Mouse (Mus musculus): ENCODE measurements around the gene Bace2.
A peak's percentile ranks its signal among the peaks of the same experiment; 100 is the strongest.

The Bace2 gene

DNA sequence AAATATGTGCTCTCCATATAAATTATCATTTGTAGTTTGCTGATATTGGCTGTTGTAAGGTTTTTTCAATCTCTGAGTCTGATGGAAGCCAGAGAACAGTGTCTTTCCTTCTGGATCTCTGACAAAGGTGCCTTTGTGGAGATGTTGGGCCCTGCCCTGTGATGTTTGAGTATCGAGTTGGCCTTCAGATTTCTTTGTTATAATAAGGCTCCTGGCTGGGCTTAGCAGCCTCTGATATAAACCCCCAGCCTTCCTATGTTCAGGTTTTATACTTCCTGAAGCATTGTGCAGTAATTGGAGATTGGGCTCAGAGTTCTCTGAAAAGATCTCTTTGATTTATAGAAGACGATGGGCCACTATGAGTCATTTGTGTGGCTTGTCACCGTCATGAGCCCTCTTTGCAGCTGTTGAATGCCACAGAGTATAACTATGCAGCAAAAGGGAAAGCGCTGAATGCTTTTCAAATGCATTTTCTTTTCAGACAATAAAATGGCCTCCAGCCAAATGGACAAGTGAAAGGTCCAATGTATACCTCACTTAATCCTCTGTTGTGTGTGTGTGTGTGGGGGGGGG is 45.8 kb downstream of the Bace2 start:
- no peak for DNase-seq

DNA sequence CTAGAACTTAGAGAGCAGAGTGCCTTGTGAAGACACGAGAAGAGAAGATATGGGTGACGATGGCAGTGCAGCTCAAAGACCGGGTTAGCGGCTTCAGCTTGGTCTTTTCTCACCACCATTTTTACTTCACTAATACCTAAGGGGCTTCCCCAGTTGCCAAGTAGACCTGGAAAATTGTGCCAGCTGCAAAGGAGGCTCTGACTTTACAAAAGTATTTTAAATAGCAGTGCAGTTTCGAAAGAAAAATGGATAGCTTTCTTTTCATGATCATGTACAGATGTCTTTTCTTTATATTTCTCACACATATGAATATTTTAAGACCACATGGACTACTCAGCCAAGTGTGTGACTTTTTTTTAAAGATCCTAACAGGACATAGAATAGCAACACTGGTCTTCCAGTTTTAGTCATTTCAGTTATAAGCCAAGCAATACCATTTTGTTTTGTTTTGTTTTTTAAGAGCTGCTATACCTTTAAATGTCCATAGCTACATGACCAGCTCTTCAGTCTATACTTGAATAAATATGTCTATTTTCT is 49.0 kb downstream of the Bace2 start:
- DNase-seq, result no peak

DNA sequence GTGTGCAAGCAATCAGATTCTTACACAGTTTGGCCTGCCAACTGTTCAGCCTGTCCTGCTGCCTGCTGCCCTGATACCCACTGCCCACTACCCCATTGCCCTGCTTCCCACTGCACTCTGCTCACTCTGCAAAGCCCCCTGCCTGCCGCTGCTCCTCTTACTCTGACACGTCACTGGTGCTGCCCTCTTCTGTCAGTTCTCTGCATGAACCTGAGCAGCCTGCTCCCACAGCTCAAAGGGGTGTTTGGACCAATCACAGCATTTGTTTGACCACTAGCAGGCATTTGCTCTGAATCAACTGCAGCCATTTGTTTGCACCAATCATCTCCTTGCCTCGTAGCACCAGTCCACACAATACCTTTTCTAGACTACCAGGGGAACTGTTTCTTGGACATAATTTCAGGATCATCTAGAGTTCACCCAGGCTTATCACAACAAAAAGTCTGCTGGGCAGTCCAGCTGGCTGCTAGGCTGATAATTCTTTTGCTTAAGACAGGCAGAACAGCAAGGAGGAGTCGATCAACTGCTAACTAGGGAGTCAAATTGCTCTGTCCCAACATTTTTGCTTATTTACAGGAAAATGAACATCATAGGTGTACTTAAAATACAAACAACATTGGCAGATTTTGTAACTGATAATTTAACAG is 61.5 kb downstream of the Bace2 start:
- peak; percentile 83 for DNase-seq

DNA sequence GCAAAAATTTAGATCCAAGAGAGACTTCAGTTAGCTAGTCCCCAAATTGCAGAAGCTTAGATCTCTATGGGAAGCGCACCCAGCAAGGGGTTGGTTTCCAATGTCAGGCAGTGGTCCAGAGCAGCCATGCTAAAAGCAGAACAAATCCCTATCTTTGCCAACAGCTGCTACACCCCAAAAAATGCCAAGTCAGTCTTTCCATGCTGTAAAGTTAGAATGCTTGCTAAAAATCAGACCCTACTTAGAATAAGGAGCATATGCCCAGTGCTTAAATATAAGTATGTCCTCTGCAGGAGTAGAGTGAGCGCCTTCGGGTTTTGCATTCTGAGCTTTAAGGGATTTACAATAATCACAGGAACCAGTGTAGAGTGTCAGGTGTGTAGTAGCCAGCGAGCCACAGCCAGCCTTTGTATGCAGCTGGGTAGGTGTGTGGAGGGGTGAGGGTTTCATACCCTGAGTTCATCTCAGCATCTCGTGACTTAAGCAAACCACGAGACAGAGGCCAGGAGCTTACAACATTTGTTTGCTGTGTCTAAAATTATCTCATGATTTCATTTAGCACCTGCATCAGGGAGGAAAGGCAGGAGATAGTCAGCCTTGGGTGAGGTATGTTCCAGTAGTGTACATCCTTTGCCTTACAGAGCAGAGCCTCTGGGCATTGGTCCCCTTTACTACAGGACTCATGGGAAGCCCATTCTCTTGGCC is 62.4 kb downstream of the Bace2 start:
- DNase-seq, result no peak

DNA sequence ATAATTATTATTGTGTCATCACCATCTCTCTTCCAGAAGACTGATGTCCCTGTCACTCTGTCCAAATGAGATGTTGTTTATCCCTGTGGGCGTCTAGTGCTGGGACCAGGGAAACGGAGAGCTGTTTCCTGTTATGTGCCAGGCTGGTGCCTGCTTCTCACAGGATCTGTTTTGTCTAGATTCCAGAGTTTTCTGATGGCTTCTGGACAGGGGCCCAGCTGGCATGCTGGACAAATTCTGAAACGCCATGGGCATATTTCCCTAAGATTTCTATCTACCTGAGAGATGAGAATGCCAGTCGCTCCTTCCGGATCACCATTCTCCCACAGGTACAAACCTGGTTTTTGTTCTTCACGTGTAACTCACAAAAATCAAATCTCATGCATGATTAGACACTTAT is 65.1 kb downstream of the Bace2 start:
- no peak for DNase-seq

DNA sequence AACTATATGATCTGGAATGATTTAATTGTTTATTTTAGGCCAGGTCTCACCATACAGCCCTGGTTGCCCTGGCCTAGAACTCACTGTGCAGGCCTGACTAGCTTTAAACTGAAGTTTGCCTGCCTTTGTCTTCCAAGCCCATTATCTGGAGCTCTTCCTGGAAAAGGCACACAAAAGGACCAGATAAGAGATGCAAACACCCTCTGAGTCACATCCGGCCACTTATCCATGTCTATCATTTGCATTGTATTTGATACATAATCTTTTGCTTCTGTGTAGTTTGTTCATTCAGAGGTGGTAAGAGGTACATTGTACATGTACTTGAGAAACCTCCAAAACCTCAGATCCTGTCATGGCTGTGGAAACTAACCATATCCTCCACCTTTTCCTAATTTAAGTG is 67.1 kb downstream of the Bace2 start:
- no peak for DNase-seq

DNA sequence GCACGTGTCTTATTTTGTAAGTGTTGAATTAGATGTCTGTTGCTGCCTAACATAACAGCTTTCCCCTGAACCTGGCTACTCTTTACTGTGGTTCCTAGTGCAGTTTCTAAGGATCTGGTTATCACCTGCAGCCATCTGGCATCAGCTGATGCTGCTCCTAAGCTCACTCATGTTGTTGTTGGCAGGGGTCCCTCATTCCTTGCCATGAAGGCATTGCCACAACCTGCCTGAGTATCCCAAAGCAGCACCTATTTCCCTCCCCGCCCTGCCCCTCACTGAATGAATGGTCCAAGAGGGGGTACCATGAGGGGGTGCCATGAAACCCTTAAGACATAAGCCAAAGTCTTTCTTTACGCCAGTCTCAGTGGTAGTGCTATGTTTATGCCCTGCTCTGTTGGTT is 71.5 kb downstream of the Bace2 start:
- no peak for DNase-seq

DNA sequence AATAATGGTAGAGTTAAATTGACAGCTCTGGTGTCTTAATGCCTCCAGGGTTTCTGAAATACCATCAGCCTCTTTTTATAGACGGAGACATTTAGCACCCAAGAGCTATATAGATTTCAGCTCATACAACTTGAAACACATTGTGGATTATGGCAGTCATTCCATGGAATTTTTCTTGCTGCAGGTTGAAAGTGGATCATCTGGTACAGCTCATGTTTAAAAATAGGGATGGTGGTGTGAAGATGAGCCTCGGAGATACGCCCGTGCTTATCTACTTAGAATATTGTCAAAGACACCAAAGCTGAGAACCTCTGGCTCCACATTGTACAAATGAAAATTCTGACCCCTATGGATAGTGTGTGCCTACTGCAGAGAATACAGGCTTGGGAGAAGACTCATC is 73.5 kb downstream of the Bace2 start:
- no peak for DNase-seq

DNA sequence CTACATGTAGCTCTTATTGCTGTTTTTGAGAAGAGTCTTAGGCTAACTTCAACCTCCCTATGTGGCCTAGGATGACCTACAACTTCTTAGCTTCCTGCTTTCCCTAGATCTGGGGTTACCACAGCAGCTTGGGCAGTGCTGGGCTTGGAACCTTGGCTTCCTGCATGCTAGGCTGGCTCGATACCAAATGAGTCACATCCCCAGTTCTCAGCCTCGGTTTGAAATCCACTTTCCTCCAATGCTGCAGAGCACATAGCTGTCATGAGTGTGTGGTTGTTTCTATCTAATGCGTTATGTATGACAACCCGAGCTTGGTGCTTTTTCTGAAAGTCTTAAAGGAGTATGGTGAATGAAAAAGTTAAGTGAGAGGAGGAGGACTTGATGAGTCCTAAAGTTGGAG is 74.8 kb downstream of the Bace2 start:
- no peak for DNase-seq

DNA sequence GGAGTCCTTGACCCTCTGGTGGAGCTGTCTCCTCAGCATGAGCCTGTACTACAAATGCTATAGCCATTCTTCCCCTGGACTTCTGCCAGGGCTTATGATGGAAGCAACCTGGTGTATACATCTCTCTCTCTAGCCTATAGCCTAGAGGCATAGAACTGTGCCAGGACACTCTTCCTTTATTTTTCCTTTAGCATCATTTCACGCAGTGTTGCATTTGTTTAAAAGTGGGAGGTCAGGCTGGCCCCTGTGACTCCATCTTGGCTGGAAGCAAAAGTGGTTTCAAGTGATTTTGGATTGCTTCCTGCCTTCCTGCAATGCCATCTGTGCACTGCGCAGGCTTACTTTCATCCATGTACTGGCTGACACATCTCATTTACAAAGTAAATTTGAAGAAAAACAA is 77.7 kb downstream of the Bace2 start:
- no peak for DNase-seq

DNA sequence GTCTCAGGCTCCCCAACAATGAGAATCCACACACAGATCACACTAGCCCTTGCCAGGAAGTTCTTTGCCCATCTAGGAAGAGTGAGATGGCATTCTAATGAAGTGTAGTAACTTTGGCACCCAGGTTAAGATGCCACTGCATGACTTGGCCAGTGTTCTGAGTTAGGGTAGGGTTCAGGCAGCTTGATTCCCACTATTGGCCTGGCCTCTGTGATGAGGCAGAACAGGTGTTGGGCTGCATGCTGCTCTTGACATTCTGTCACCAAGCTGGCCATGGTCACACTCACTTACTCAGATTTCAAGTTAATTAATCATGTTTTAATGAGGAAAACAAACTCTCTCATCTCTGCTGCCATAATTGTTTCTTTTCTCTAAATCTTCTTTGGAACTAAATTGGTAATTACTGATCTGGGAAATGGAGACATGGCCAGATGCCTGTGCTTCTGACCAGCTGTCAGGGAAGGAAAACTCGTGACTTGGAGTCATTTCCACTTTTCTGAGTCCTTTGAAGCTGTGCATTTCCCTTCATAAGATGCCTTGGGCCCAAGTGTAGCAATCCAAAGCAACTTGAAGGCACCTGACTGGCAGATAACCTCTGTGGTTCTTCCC is 81.0 kb downstream of the Bace2 start:
- DNase-seq, result no peak

DNA sequence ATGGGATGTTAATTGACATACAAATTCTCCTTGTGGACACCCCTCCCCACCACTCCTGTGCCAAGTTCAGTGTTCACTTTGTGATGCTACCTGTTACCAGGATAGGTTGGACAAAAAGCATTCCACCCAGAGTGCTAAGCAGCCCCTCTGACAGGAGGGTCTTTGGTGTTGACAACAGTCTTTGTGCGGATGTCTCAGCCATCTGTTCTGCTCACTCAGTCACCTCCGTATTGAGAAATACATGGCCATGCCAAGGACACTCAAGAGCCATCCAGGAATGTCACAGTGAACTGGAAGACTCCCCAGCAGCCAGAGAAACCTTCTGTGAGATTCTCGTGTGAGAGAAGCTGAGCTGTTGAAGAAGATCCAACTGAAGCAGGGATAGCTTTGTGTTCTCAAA is 81.6 kb downstream of the Bace2 start:
- DNase-seq, result no peak

DNA sequence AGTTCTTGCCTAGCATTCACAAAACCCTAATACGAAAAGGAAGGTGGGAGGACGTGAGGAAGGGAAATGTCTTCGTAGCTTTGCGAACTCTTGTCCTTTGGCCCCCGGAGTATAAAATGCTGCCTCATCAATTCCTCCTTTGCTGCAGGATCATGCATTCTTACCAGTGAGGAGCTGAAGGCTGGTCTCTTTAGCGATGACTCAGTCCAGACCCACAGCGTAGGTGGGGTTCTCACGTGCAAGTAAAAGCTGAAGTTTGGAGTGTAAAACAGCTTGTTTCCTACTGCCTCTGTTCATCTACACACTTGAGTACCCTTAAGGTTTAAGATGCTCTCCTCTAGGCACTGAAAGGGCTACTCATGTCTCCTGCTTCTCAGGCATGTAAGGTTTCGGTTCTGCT is 85.4 kb downstream of the Bace2 start:
- DNase-seq, result no peak

DNA sequence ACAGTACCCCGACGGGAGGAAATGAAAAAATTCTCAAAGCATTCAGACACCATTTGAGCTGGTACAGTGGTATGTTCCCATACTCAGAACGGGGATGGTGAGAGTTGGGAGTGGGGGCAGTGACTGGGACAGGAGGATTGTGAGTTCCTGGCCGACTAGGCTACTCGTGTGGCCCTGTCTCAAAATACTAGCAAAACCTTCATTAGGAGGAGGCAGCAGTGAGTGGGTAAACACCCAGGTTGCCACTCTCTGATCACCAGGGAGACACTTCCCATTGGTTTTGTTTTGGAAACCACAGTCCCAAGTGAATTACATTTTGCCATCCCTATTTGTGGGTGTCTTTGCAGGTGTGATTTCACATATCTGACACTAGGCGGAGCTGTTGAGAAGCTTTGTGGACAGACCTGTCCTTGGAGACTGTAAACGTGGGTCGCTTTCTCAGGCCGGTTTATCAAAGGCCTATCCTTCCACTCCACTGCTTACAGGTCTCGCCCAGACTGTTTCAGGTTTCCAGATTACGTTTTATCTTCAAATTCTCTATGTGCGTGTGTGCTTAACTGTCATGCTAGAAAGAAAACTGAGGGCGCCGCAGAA is 87.2 kb downstream of the Bace2 start:
- DNase-seq, result peak; percentile 79

DNA sequence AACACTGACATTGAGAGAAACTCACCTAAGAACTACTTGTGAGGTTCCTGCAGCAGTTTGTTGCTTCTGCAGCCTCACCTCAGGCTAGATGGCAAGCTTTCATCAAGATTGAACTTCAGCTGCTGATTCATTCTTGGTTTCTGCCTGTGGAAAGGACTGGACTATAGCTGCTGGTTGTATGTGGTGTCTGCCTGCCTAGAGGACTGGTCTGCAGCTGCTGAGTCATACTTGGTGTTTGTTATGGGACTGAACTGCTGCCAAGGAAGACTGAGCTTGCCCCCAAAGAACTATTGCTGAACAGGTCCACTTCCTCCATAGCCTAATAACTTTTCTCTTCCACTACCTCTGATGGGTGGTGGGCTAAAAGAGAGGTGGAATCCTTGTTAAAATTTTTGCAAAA is 90.8 kb downstream of the Bace2 start:
- DNase-seq, result no peak

DNA sequence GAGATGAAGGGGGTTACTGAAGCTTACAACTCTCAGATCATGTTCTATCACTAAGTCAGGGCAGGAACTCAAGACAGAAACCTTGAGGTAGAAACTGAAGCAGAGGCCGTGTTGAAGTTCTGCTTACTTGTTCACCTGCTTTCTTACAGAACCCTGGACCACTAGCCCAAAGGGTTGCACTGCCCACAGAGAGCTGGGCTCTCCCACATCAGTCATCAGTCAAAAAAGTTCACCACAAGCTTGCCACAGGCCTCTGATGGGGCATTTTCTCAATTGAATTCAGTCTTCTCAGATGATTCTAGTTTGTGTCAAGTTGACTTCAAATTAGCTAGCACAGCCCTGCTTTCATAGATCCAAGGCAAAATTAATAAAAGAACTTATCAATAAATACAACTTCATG is 103.3 kb downstream of the Bace2 start:
- no peak for DNase-seq

DNA sequence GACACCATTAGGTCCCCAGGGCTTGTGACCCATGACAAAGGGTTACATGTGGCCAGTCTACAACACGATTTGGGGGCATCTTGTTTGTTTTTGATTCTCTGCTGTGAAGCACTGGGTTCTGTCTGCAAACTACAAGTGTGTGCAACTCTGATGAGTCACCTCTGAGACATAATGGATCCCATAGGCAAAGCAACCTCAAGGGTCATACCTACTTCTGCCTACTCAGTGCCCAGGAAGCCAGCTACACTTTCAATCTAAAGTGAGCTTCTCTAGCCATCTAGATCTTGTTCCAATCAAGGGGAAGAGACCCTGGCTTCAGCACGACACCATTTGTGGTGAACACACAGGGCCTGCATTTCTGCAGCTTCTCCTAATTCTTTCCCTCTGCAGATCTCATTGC is 104.7 kb downstream of the Bace2 start:
- no peak for DNase-seq

DNA sequence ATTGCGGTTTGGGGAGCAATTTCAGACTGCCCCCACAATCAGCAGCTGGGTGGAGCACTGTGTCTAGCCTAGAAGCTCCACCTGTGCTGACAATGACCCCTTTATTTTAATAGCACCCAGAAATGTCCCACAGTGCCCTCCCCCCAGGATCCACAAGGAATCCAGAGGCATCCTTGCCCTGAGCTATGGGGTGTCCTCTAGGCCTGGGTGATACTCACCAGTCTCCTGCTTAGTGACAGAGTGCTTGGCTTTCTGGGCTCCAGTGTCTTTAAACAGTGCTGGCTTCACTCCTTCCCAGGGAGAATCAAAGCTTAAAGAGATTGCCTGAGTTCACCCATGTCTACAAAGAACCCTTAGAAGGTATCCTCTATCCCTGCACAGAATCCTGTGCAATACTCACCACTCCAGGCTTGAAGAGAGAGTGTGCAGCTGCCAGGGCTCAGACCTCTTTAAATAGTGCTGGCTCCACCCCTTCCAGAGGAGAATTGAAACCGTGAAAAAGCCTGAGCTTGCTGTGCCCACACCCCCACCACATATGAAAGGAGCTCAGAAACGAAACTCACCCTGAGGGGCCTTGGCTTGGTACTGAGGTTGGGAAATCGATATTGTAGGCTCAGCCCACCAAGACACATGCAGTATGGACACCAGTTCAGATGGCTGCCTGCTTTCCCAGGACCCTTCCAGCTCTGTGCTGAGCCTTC is 106.1 kb downstream of the Bace2 start, which contains the start of gene Mx1:
Mx1 (minus strand) TSS at position 427 of the 701 bp plus-strand sequence.
- peak; percentile 37 for DNase-seq

DNA sequence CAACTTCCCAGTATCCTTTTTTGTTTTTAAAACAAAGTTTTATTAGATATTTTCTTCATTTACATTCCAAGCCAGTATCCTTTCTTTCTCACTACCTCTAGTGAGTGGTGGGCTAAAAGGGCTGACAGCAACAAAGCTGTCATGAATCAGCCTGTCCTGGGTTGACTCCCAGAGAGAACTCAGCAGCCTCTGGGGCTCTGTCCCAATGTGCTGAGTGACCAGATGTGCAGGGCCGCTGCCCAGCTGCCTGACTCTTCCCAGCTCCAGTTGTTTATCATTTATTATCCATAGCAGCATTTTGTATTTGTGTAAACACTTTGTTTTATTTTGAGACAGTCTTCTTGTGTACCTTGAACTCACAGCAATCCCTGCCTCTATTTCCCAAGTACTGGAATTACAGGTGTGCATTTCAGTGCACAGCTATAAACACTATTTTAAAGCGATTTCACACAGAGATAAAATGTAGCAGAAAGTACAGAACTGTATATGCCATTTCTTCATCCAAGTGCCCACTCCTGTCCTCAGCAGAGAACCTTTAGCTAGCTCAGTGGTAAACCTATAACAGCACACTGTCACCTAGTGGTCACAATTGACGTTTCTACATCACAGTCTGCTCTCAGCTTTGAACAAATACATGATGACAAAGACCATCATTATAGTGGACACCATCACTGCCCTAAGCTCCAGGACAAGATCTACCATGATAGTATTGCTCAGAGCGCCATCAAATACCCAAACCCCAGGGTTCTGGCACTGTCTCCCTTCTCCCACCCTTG is 109.8 kb downstream of the Bace2 start:
- peak; percentile 32 for DNase-seq

DNA sequence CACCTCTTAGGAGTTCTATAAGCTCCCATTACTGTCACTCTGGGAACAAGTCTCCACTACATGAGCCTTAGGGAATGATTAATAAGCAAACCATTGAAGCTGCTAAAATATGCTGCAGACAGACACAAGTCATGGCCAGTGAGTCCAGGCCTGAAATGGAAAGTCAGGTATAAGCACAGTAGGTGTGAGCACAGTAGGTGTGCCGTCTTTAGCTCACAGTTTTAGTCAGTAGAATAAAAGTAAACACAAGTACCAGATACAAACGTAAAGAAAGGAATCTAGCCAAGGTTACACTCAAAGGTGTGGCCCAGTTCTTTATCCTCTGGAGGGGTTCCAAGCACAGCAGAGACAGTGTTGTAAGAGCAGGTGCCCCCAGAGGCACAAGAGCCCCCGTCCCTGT is 110.9 kb downstream of the Bace2 start:
- no peak for DNase-seq

DNA sequence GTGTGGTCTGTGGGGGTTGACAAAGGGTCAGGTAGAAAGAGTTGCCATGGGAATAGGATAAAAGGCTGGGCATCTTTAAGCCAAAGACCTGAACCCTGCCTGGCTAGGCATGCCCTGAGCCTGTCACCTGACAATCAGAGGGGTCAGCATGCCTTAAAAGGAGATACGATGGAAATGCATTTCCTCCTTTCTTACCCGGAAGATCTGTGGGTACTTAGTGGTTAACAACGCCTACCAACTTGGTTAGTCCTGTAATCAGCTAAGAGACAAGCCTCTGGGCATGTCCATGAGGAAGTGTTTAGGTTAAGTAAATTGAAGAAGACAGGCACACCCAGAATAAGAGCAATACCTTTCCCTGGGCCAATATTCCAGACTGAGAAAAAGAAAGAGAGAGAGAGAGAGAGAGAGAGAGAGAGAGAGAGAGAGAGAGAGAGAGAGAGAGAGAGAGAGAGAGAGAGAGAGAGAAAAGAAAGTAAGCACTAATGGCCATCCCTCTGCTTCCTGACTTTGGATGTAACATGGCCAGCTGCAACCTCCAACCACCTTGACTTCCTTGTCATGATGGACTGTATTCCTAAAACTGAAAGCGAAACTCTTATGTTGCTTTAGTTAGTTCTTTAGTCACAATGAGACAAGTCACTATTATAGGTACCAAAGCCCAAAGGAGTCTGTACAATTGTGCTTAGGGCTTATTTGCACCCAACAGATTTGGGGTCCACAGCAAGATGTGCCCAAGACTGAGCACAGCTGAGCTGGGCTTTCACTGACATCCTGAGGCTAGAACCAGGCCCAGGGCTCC is 111.7 kb downstream of the Bace2 start:
- no peak for DNase-seq

All from embryo, embryonic 11 days (tissue).